Mouse (Mus musculus) CD8-positive naive resting alpha-beta T cell, adult 2 months (primary cell): ENCODE results near the gene 4833420G17Rik.
"Not testable (repeated sequence)": the region's sequence is repeated elsewhere in the genome, so short reads cannot be mapped to it uniquely, and the experiment has no call there.

ENCODE experiments used
- DNase-seq, 2 experiments: peaks; one replicate each; pipeline ENCODE4 v3.0.0; 2022; ENCODE audit warnings: low read depth in 2 of 2, low spot score in 2 of 2

Gene 4833420G17Rik

GRCm38 (mm10) chr13:119462596-119463560 is at the start of gene 4833420G17Rik:
Gene 4833420G17Rik (plus strand): TSS chr13:119462768.
- DNase-seq = peak; percentile 79 to 85

DNA sequence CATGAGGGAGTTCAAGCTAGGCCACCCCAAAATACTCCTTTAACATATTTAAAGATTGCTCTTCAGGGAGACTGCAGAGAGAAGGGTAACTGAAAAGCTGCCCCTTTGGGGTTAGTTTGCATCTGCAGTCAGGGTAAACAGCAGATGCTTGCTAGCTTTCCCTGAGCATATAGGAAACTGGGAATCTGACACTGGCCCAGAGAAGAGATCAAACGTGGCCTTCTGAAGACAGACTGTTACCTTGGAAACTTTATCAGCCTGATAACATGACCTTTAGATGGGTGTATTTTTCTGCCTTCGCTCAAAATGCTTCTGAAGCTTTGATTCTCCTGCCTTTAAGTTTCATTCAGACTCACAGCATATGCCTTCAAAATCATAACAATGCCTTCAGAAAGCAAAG is 49.5 kb upstream of the 4833420G17Rik start:
- DNase-seq = no peak

GRCm38 (mm10) chr13:119418479-119418878 is 44.1 kb upstream of the 4833420G17Rik start:
- no peak for DNase-seq

DNA sequence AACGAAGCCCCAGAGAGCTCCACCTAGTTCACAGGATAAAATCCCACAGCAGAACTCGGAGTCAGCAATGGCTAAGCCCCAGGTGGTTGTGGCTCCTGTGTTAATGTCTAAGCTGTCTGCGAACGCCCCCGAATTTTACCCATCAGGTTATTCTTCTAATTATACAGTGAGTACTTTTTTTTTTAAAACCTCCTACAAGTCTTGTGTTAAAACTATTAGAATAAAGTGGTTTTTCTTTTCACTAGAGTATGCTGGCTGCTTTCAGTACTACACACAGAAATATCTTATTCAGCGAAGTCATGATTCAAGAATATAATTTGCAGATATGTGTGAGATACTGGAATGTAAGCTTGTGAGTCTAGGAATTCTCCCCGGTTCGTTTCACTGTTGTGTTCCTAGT is 32.4 kb upstream of the 4833420G17Rik start:
- no peak for DNase-seq

GRCm38 (mm10) chr13:119432041-119432440 is 30.5 kb upstream of the 4833420G17Rik start:
- no peak for DNase-seq

GRCm38 (mm10) chr13:119434359-119434758 is 28.2 kb upstream of the 4833420G17Rik start:
- no peak for DNase-seq

- no peak for DNase-seq
Observed at GRCm38 (mm10) chr13:119442244-119442643, 20.3 kb upstream of the 4833420G17Rik start.

GRCm38 (mm10) chr13:119453563-119453962 is 9.0 kb upstream of the 4833420G17Rik start:
- DNase-seq = no peak

DNA sequence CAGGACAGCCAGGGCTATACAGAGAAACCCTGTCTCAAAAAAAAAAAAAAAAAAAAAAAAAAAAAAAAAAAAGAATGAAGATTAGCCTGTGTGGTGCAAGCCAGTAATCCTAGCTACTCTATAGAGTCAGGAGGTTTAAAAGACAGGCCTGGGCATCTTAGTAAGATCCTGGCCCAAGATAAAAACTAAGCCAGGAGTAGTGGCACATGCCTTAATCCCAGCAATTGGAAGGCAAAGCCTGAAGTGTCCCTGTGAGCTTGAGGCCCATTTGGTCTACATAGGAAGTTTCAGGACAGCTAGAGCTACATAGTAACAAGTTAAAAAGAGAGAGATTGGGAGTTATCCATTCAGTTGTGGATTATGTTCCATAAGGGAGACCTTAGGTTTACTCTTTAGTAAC is 7.5 kb upstream of the 4833420G17Rik start:
- DNase-seq = no peak

- no peak for DNase-seq
Observed at GRCm38 (mm10) chr13:119456342-119456741, 6.2 kb upstream of the 4833420G17Rik start.

DNA sequence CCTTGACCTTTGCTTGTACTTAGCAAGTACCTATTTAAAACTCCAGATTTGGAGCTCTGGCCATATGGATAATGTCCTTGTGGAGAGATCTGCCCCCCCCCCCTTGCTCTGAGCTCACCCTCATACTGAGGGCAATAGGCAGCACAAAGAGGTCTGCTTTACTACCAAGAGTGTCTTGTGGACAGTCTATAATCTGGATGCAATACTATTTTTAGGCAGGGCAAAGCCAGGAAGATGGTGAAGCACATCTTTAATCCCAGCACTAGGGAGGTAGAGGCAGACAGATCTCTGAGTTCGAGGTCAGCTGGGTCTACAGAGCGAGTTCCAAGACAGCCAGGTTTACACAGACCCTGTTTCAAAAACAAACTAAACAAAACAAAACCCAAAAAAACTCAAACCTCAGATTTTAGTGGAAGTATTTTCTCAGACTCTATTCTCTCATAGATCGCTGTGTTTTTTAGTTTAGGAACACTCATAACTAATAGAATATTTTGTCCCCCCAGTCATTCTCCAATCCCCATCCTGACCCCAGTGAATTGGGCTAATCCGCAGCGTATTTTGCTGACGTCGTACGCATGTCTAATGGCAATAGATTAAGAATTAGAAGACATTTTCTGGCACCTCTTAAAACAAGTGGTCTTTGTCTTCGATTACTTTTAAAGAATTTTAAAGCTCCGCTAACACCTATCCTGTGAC is 520 bp upstream of the 4833420G17Rik start:
- no peak for DNase-seq

DNA sequence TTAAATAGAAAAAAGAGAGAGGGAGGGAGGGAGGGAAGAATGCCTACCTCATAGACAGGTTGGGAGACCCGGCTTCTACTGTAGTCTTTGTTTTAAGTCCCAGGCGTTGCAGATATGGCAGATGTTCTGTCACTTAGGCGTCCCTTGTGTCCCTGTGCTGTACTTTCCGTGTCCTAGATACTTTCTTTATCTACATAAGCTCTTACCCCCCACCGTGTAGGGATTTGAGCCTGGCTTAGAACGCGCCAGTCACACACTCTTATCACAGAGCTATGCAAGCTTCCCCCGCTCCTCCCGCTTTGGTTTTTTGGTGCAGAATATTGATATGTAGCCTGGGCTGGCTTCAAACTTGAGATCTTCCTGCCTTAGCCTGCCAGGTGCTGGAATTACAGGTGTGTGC is 14.1 kb downstream of the 4833420G17Rik start:
- DNase-seq = no peak

DNA sequence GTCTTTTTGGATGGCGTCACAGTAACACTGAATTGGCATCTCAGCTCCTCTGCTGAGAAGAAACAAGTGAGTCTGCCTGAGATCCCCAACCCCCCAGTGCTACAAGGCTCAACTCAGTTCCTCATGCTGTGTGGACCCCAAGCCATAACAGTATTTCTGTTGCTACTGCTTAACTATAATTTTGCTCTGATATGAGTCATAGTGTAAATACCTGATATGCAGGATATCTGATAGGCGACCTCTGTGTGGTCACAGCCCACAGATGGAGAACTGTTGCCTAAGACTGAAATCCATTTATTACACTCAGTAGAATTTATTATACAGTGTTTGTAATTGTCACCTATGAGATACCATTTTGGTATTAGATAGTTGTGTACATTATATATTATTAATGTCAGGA is 15.2 kb downstream of the 4833420G17Rik start:
- no peak for DNase-seq

DNA sequence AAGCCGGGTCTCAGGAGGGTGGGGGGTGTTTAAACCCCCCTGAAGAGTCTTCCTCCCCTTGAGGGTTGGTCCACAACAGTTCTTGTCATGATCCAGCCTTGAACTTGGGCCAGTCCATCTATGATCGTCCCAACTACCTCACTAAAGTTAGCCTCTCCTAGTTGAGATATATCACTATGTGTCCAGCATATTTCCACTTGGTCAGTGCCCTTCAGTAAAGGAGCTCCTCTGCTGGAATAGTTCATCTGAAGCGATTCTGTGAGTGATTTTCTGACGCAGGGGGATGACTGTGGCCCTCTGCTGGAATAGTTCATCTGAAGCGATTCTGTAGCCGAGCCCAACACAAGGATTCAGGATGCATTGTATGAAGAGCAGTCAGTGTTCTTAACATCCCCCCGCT is 24.8 kb downstream of the 4833420G17Rik start:
- DNase-seq = no peak

- DNase-seq = peak; percentile 56 to 71
Observed at GRCm38 (mm10) chr13:119487880-119488580, 25.5 kb downstream of the 4833420G17Rik start, which contains the start of the genes Tmem267 and 3110070M22Rik. Gene Tmem267 (plus strand): TSS chr13:119488039. Gene 3110070M22Rik (minus strand): TSS chr13:119488383.

GRCm38 (mm10) chr13:119492083-119492482 is 29.5 kb downstream of the 4833420G17Rik start:
- DNase-seq = not testable (repeated sequence)

GRCm38 (mm10) chr13:119494938-119495337 is 32.4 kb downstream of the 4833420G17Rik start:
- not testable (repeated sequence) for DNase-seq
